Mouse (Mus musculus) MEL (cell line): ENCODE measurements around the gene Nme7.

Experiments
- CTCF ChIP-seq, 3 experiments: IDR thresholded peaks in 2 of 3; conservative IDR thresholded peaks in 1 of 3; 2 replicates each; pipeline ENCODE4 v1.5.1; 2011 to 2012; ENCODE audit warnings: low read length in 3 of 3, low read depth in 2 of 3, mild to moderate bottlenecking in 2 of 3, improper control_type of control experiment in 1 of 3, inconsistent platforms in 1 of 3, mixed read lengths in 1 of 3, moderate library complexity in 1 of 3; ENCODE audit not compliant: control insufficient read depth in 1 of 3, insufficient read depth in 1 of 3, poor library complexity in 1 of 3, severe bottlenecking in 1 of 3
- KAT2A ChIP-seq: conservative IDR thresholded peaks from 2 replicates; pipeline ENCODE4 v1.6.1; 2012; ENCODE audit warnings: low read depth, low read length, improper control_type of control experiment, inconsistent platforms
- MAFK ChIP-seq: IDR thresholded peaks from 2 replicates; pipeline ENCODE4 v1.6.1; 2011; ENCODE audit warnings: low read depth, mild to moderate bottlenecking, low read length, improper control_type of control experiment, borderline replicate concordance
- NRF1 ChIP-seq: IDR thresholded peaks from 2 replicates; pipeline ENCODE4 v1.6.1; 2014; ENCODE audit warnings: low read depth, mild to moderate bottlenecking, inconsistent platforms, low read length, improper control_type of control experiment, moderate library complexity; ENCODE audit not compliant: poor library complexity, insufficient read depth, severe bottlenecking
- POLR2A ChIP-seq, 2 experiments: IDR thresholded peaks; 2 replicates each; pipeline ENCODE4 v1.6.1; 2011 to 2012; ENCODE audit warnings: low read length in 2 of 2, mild to moderate bottlenecking in 2 of 2, control low read depth in 1 of 2, improper control_type of control experiment in 1 of 2, low read depth in 1 of 2, moderate library complexity in 1 of 2; ENCODE audit not compliant: control insufficient read depth in 1 of 2, insufficient read depth in 1 of 2, poor library complexity in 1 of 2
- RAD21 ChIP-seq: IDR thresholded peaks from 2 replicates; pipeline ENCODE4 v1.6.1; 2011; ENCODE audit warnings: mild to moderate bottlenecking, low read depth, low read length, improper control_type of control experiment
- SMC3 ChIP-seq: IDR thresholded peaks from 2 replicates; pipeline ENCODE4 v1.6.1; 2011; ENCODE audit warnings: low read depth, low read length, improper control_type of control experiment
- UBTF ChIP-seq: IDR thresholded peaks from 2 replicates; pipeline ENCODE4 v1.6.1; 2012; ENCODE audit warnings: low read depth, mild to moderate bottlenecking, inconsistent platforms, low read length, improper control_type of control experiment, moderate library complexity, borderline replicate concordance; ENCODE audit not compliant: insufficient read depth
- USF1 ChIP-seq: IDR thresholded peaks from 2 replicates; pipeline ENCODE4 v1.6.1; 2014; ENCODE audit warnings: low read depth, mild to moderate bottlenecking, inconsistent platforms, low read length, improper control_type of control experiment, moderate library complexity
- ZC3H11A ChIP-seq: IDR thresholded peaks from 2 replicates; pipeline ENCODE4 v1.6.1; 2012; ENCODE audit warnings: low read depth, mild to moderate bottlenecking, inconsistent platforms, low read length, improper control_type of control experiment

DNA sequence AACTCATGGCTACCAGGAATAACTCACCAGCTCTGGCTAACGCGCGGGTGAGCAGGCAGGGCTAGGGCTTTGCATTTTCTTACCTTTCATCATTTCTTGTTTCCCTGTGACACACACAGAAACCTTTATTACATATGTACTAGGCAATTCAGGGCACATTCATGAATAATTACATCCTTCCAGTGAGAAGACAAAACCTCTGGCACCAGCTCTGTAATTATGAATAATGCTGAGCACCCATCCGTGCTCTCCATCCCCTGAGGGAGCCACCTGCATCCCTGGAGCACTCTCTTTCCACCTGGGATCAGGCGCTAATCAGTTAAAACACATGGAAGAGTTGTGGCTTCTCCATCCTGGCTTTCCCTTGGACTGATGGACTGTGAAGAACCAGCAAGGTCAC, at the start of gene Nme7:
- TF ChIP-seq POLR2A (IDR thresholded peaks at IDR 0.05; ENCODE audit: control insufficient read depth in 1 of 2, insufficient read depth in 1 of 2, low read depth in 1 of 2, low read length in 2 of 2, poor library complexity in 1 of 2) (no peak), RAD21 (no peak), USF1 (no peak), CTCF (IDR thresholded peaks at IDR 0.05 in 2 of 3, conservative IDR thresholded peaks at IDR 0.05 in 1 of 3; ENCODE audit: control insufficient read depth in 1 of 3, insufficient read depth in 1 of 3, low read depth in 2 of 3, low read length in 3 of 3, poor library complexity in 1 of 3, severe bottlenecking in 1 of 3) (no peak), ZC3H11A (no peak), KAT2A (no peak), MAFK (no peak), NRF1 (no peak), SMC3 (no peak), UBTF (no peak)
